Mouse (Mus musculus): ENCODE measurements around the gene Gm7075.

DNA sequence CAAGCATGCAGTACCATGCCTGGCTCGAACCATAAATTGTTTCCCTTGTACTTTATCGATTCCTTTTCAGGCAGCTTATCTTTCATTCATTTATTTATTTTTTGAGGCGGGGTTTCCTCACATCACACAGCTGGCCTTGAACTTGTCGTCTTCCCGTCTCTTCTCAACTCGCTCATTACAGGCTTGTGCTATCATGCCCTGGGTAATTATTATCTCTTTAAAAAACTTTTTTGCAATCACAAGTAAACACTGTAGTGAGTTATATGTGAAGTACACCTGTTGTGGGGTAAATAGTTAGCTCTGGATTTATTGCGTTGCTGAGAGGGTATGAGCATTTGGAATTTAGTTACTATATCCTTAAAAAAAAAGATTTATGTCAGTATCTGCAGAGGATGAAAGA, 6.3 kb downstream of the Gm7075 start:
- TF ChIP-seq POLR2A (IDR thresholded peaks at IDR 0.05; ENCODE audit: low read depth, low read length) (no peak), CTCF (IDR thresholded peaks at IDR 0.05; ENCODE audit: extremely low read depth, insufficient read length, insufficient replicate concordance, low read depth, low read length) (no peak)

All from small intestine, adult 2 months (tissue).